Mouse (Mus musculus): ENCODE measurements at regions not wholly inside any gene's neighbourhood (a gene's known extent, or its start where the extent isn't known, plus 50 kb on each side); places are given as distances from the start of the nearest gene placed in this dataset.

- TF ChIP-seq CTCF (conservative IDR thresholded peaks at IDR 0.05; ENCODE audit: insufficient read depth, insufficient read length, low read depth, low read length) (no peak), POLR2A (IDR thresholded peaks at IDR 0.05; ENCODE audit: low read depth, low read length) (no peak)
These were observed 391.3 kb upstream of the Spred2 start for GRCm38 (mm10) chr11:19532867-19533266.

Measured in kidney, adult 2 months (tissue).